Mouse (Mus musculus) ES-Bruce4 (cell line): Measurements from ENCODE around the gene Gm597. TPM values are rescaled to one million over a fixed set of nuclear protein-coding genes. Genes with fewer than 3 reads are reported as not detected.

Source experiments
- H3K27ac ChIP-seq: 2 replicates; pipeline ENCODE4 v1.5.1; 2012; ENCODE audit warnings: low read length, inconsistent platforms; ENCODE audit not compliant: insufficient read depth
- H3K27me3 ChIP-seq: 2 replicates; pipeline ENCODE4 v1.6.1; 2012; ENCODE audit warnings: mild to moderate bottlenecking, low read length, inconsistent platforms; ENCODE audit not compliant: control insufficient read depth, poor library complexity, insufficient read depth, severe bottlenecking
- H3K36me3 ChIP-seq: 2 replicates; pipeline ENCODE4 v1.6.1; 2012; ENCODE audit warnings: inconsistent platforms, mild to moderate bottlenecking, low read length, moderate library complexity; ENCODE audit not compliant: control insufficient read depth, poor library complexity, insufficient read depth, severe bottlenecking
- H3K4me1 ChIP-seq: one replicate; pipeline ENCODE4 v1.8.1; 2011; ENCODE audit warnings: low read length; ENCODE audit not compliant: control insufficient read depth, insufficient read depth
- H3K4me3 ChIP-seq: 2 replicates; pipeline ENCODE4 v1.5.1; 2011; ENCODE audit warnings: low read depth, mild to moderate bottlenecking, low read length
- H3K9ac ChIP-seq: 2 replicates; pipeline ENCODE4 v1.6.1; 2012; ENCODE audit warnings: low read depth, mild to moderate bottlenecking, inconsistent platforms; ENCODE audit not compliant: poor library complexity, severe bottlenecking
- H3K9me3 ChIP-seq: replicated peaks from 2 replicates; pipeline ENCODE4 v1.6.1; 2012; ENCODE audit warnings: mild to moderate bottlenecking, low read length, inconsistent platforms; ENCODE audit not compliant: control insufficient read depth, poor library complexity, insufficient read depth, severe bottlenecking
- CTCF ChIP-seq: IDR thresholded peaks from one replicate; pipeline ENCODE4 v1.8.1; 2011; ENCODE audit warnings: low read depth, low read length
- EP300 ChIP-seq: IDR thresholded peaks from 2 replicates; pipeline ENCODE4 v1.6.1; 2011; ENCODE audit warnings: low read depth, low read length; ENCODE audit not compliant: insufficient read depth
- POLR2A ChIP-seq: IDR thresholded peaks from one replicate; pipeline ENCODE4 v1.8.1; 2011; ENCODE audit warnings: low read length; ENCODE audit not compliant: insufficient read depth
- polyA plus RNA-seq: library from polyadenylated mRNA; stranded (reverse); fragments of >200 nt; gene quantifications from 2 replicates; pipeline ENCODE4 v1.2.4, GENCODE M21; 2011; ENCODE audit warnings: low read depth; ENCODE audit not compliant: missing spikeins, insufficient read depth, insufficient read length

Gm597 gene
- not detected in 2 replicates for polyA plus RNA-seq

- TF ChIP-seq POLR2A (no peak), CTCF (no peak), EP300 (no peak)
- Histone ChIP-seq H3K27ac (no peak within 1 kb of the TSS), H3K4me3 (no peak within 1 kb of the TSS), H3K9me3 (no peaks in the 10 kb centered on the region), H3K9ac (no peak within 1 kb of the TSS), H3K4me1 (no peaks in the 10 kb centered on the region), H3K36me3 (no peaks in the 10 kb centered on the region), H3K27me3 (no peaks in the 10 kb centered on the region)
Measured at GRCm38 (mm10) chr1:28780152-28780551, at the start of gene Gm597. TSS of gene Gm597 (minus strand) at chr1:28780252.

GRCm38 (mm10) chr1:28807689-28808088 lies 27.6 kb upstream of the Gm597 start:
- Histone ChIP-seq H3K9ac (no peak overlapping the region), H3K36me3 (no peaks in the 10 kb centered on the region), H3K27ac (no peak overlapping the region), H3K4me3 (no peak overlapping the region), H3K4me1 (no peaks in the 10 kb centered on the region), H3K27me3 (no peaks in the 10 kb centered on the region), H3K9me3 (no peaks in the 10 kb centered on the region)
- TF ChIP-seq EP300 (no peak), POLR2A (no peak), CTCF (no peak)

GRCm38 (mm10) chr1:28806618-28807017 lies 26.6 kb upstream of the Gm597 start:
- H3K27me3 ChIP-seq, result no peaks in the 10 kb centered on the region
- H3K9me3 ChIP-seq, result peaks cover 3% of the 10 kb centered on the region; the same call in 1 of the 2 replicates
- H3K27ac ChIP-seq, result no peak overlapping the region
- H3K4me3 ChIP-seq, result no peak overlapping the region
- H3K36me3 ChIP-seq, result no peaks in the 10 kb centered on the region
- no peaks in the 10 kb centered on the region for H3K4me1 ChIP-seq
- TF ChIP-seq EP300 (no peak), CTCF (no peak), POLR2A (no peak)
- no peak overlapping the region for H3K9ac ChIP-seq

GRCm38 (mm10) chr1:28800881-28801280 lies 20.8 kb upstream of the Gm597 start:
- Histone ChIP-seq H3K27ac (no peak overlapping the region), H3K9ac (no peak overlapping the region), H3K9me3 (peaks cover 3% of the 10 kb centered on the region; the same call in 1 of the 2 replicates), H3K4me3 (no peak overlapping the region), H3K36me3 (no peaks in the 10 kb centered on the region), H3K4me1 (no peaks in the 10 kb centered on the region), H3K27me3 (no peaks in the 10 kb centered on the region)
- no peak for TF ChIP-seq POLR2A
- no peak for TF ChIP-seq CTCF
- TF ChIP-seq EP300, result no peak
